Mouse (Mus musculus) heart, postnatal 0 days (tissue): ENCODE results near the gene Gm40193.

Source experiments
- CTCF ChIP-seq: IDR thresholded peaks from 2 replicates; pipeline ENCODE4 v1.5.1; 2016; ENCODE audit warnings: antibody characterized with exemption, control low read depth, low read depth
- EP300 ChIP-seq: IDR thresholded peaks from 2 replicates; pipeline ENCODE4 v1.6.1; 2016; ENCODE audit warnings: antibody characterized with exemption, low read depth

- TF ChIP-seq CTCF: no peak
- no peak for TF ChIP-seq EP300
These were observed 8.2 kb upstream of the Gm40193 start for GRCm38 (mm10) chr11:70540928-70541327.
